Mouse (Mus musculus) limb, embryonic 14.5 days (tissue): ENCODE data around the gene Xpo6. TPM values are rescaled to one million over a fixed set of nuclear protein-coding genes. Genes with fewer than 3 reads are reported as not detected.

Experiments used
- ATAC-seq: fragments of 200-750 bp; cut with Nextera tagmentation; 2 replicates; pipeline ENCODE4 v1.8.0; 2017; ENCODE audit warnings: low read depth, moderate number of reproducible peaks, moderate TSS enrichment; ENCODE audit not compliant: low FRiP score
- DNase-seq: peaks from one replicate; pipeline ENCODE4 v3.0.0-alpha.2; 2015; ENCODE audit warnings: low spot score
- H3K27ac ChIP-seq: fragments of 300-500 bp; sonication (generic); replicated peaks from 2 replicates; pipeline ENCODE4 v1.5.1; 2014; ENCODE audit warnings: low read depth, mild to moderate bottlenecking, low read length, moderate library complexity, mixed read lengths
- H3K27me3 ChIP-seq: fragments of 300-500 bp; sonication (generic); 2 replicates; pipeline ENCODE4 v1.6.1; 2014; ENCODE audit warnings: low read length, mixed read lengths; ENCODE audit not compliant: control insufficient read depth, insufficient read depth
- H3K36me3 ChIP-seq: fragments of 300-500 bp; sonication (generic); 2 replicates; pipeline ENCODE4 v1.6.1; 2014; ENCODE audit warnings: mild to moderate bottlenecking, low read length, moderate library complexity, mixed read lengths; ENCODE audit not compliant: control insufficient read depth, insufficient read depth
- H3K4me1 ChIP-seq: fragments of 300-500 bp; sonication (generic); 2 replicates; pipeline ENCODE4 v1.6.1; 2014; ENCODE audit warnings: antibody characterized with exemption, low read length, mixed read lengths; ENCODE audit not compliant: control insufficient read depth, insufficient read depth
- H3K4me2 ChIP-seq: fragments of 300-500 bp; sonication (generic); replicated peaks from 2 replicates; pipeline ENCODE4 v1.6.1; 2014; ENCODE audit warnings: low read depth, mild to moderate bottlenecking, low read length, moderate library complexity; ENCODE audit not compliant: severe bottlenecking
- H3K4me3 ChIP-seq: fragments of 300-500 bp; sonication (generic); replicated peaks from 2 replicates; pipeline ENCODE4 v1.5.1; 2014; ENCODE audit warnings: low read length
- H3K9ac ChIP-seq: fragments of 300-500 bp; sonication (generic); 2 replicates; pipeline ENCODE4 v1.6.1; 2014; ENCODE audit warnings: mild to moderate bottlenecking, low read depth, low read length, moderate library complexity; ENCODE audit not compliant: severe bottlenecking
- H3K9me3 ChIP-seq: fragments of 300-500 bp; sonication (generic); 2 replicates; pipeline ENCODE4 v1.6.1; 2016; ENCODE audit warnings: low read length; ENCODE audit not compliant: control insufficient read depth
- POLR2A ChIP-seq: fragments of 200-500 bp; IDR thresholded peaks from 2 replicates; pipeline ENCODE4 v1.8.0; 2012; ENCODE audit warnings: inconsistent platforms, mild to moderate bottlenecking, moderate library complexity, borderline replicate concordance; ENCODE audit not compliant: insufficient read depth, insufficient read length; ENCODE audit errors: extremely low read depth
- WGBS: fragments of 180-500 bp; shearing (Covaris S2); extraction: QIAGEN DNeasy Blood & Tissue Kit; methylation state at CpG from one replicate; pipeline ENCODE4 v1.1.7; 2014; 5-methylcytosine and 5-hydroxymethylcytosine counted together
- polyA plus RNA-seq, 2 experiments: library from polyadenylated mRNA; depleted of rRNA in 1 of 2; stranded (reverse) in 1 of 2; unstranded in 1 of 2; fragments of >200 nt; fragmentation: Nextera tagmentation in 1 of 2; extraction: Ambion mirVana in 1 of 2; gene quantifications; 2 replicates each; pipeline versions ENCODE4 v1.2.1 to v1.2.3; 2012 to 2014

Gene Xpo6
- polyA plus RNA-seq, 2 experiments: 63.2 to 202 TPM

DNA sequence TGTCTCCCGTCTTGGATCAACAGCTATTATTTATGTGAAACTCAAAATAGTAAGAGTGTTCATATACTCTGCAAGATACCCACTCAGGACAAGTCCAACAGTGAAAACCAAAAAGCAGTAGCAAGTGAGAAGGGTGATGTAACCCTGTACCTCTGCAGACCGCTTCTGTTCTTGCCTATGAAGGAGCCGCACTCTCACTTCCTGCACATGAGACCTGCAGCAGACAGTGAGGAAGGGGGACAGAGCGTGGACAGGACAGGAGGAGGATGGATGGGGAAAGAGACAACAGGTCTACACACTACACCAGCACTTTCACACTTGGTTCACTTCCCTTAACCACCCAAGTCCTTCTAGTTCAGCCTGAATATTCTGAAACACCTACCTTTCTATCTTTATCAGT lies 48.0 kb downstream of the Xpo6 start:
- no peak for ATAC-seq
- Histone ChIP-seq H3K4me2 (no peak overlapping the region), H3K9me3 (no peaks in the 10 kb centered on the region), H3K36me3 (peaks cover 74% of the 10 kb centered on the region), H3K9ac (no peak overlapping the region), H3K27ac (no peak overlapping the region), H3K4me3 (no peak overlapping the region), H3K4me1 (no peaks in the 10 kb centered on the region), H3K27me3 (no peaks in the 10 kb centered on the region)
- no peak for DNase-seq
- WGBS: 91% methylated on average over 4 of the region's 4 CpGs
- TF ChIP-seq POLR2A: no peak

DNA sequence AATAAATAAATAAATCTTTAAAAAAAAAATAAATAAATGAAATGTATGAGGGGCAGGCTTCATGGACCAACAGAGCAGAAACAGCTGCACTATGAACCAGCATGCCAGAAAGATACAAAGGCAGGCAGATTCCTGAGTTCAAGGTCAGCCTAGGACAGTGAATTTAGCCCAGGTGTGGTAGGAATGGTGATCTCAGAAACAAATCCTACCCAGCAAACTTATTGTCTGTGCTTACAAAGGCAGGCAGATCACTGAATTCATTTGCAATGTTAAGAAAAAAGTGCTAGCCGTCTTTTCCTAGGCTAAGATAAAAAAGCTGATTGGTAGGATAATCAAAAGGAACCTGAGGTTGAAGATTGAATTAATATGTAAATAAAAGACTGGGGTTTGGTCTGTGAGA lies 54.1 kb downstream of the Xpo6 start:
- H3K4me1 ChIP-seq: no peaks in the 10 kb centered on the region

DNA sequence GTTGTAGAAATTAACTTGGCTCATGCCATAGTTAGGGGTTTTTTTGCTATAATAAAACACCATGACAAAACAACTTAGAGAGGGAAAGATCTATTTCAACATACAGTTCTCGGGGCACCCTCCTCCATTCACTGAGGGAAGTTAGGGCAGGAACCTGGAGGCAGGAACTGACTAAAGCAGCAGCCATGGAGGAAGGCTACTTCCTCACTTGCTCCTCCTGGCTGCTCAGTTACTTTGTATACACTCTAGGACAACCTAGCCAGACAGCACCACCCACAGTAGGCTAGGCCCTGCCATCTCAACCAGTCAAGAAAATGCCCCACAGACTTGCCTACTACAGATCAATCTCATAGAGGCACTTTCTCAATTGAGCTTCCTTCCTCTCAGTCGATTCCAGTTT lies 55.9 kb downstream of the Xpo6 start:
- Histone ChIP-seq H3K27ac (no peak overlapping the region), H3K36me3 (peaks cover 77% of the 10 kb centered on the region), H3K27me3 (no peaks in the 10 kb centered on the region), H3K9ac (no peak overlapping the region), H3K4me3 (no peak overlapping the region), H3K4me1 (no peaks in the 10 kb centered on the region), H3K9me3 (no peaks in the 10 kb centered on the region), H3K4me2 (no peak overlapping the region)
- WGBS: 77% methylated on average over 2 of the region's 2 CpGs
- DNase-seq (no peak), ATAC-seq (no peak)
- TF ChIP-seq POLR2A: no peak

More for the DNA sequence above, 54.1 kb downstream of the Xpo6 start:
- Histone ChIP-seq H3K36me3 (peaks cover 70% of the 10 kb centered on the region), H3K9ac (no peak overlapping the region), H3K9me3 (no peaks in the 10 kb centered on the region), H3K4me2 (no peak overlapping the region), H3K27ac (no peak overlapping the region), H3K27me3 (no peaks in the 10 kb centered on the region), H3K4me3 (no peak overlapping the region)
- WGBS: 94% methylated on average over 1 of the region's 1 CpGs
- TF ChIP-seq POLR2A: no peak
- no peak for DNase-seq
- no peak for ATAC-seq

DNA sequence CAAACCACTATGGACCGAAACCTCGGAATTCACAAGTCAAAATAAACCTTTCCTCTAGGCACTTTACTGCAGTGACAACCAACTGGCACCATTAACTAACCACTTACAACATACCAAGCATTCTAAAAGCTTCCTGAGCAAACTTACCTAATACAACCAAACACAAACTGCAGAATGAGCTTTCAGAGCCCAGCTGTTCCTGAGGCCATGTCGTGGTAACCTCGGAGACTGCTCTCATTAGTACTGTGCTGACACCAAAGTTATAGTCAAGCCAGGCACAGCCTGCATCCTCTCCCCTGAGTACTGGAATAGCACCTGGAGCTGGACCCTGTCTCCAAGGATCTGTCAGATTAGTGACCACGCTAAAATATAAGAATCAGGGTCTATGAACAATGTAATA lies 62.5 kb downstream of the Xpo6 start:
- no peak for TF ChIP-seq POLR2A
- Histone ChIP-seq H3K36me3 (peaks cover 69% of the 10 kb centered on the region), H3K4me1 (no peaks in the 10 kb centered on the region), H3K9ac (no peak overlapping the region), H3K4me3 (no peak overlapping the region), H3K4me2 (no peak overlapping the region), H3K9me3 (no peaks in the 10 kb centered on the region), H3K27me3 (no peaks in the 10 kb centered on the region), H3K27ac (no peak overlapping the region)
- whole genome bisulfite sequencing: 90% methylated on average over 5 of the region's 5 CpGs
- ATAC-seq: no peak
- no peak for DNase-seq

DNA sequence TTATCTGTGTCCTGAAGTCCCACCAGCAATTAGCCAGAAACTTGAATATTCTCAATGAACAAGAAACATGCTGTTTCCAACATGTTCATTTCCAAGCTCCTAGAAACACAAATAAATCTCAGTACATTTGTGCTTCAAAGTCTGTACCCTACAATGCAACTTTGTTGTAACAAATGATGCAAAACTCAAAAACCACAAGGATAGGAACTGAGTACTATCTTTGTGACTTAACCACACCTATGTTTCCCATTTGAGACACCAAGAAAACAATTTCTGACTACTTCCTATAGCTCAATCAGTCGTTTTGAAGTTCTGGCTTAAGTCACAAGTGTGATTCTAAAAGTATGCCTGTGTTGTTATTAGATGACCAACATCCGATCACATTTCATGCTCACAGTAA lies 64.9 kb downstream of the Xpo6 start:
- DNase-seq (no peak), ATAC-seq (no peak)
- Histone ChIP-seq H3K27me3 (no peaks in the 10 kb centered on the region), H3K36me3 (peaks cover 65% of the 10 kb centered on the region), H3K4me2 (no peak overlapping the region), H3K9ac (no peak overlapping the region), H3K4me1 (no peaks in the 10 kb centered on the region), H3K4me3 (no peak overlapping the region), H3K27ac (no peak overlapping the region), H3K9me3 (no peaks in the 10 kb centered on the region)
- TF ChIP-seq POLR2A: no peak
- 83% methylated on average over 2 of the region's 2 CpGs for WGBS
